Mouse (Mus musculus) heart, embryonic 16.5 days (tissue): Measurements from ENCODE around the gene Adarb1. TPM values are rescaled to one million over a fixed set of nuclear protein-coding genes. Genes with fewer than 3 reads are reported as not detected.

Source experiments
- ATAC-seq: fragments of 200-750 bp; cut with Nextera tagmentation; replicated peaks from 2 replicates; pipeline ENCODE4 v1.8.0; 2017; ENCODE audit warnings: moderate number of reproducible peaks; ENCODE audit not compliant: insufficient read depth, low FRiP score; ENCODE audit errors: extremely low read depth
- H3K27ac ChIP-seq: fragments of 300-500 bp; sonication (generic); 2 replicates; pipeline ENCODE4 v1.5.1; 2014; ENCODE audit warnings: mild to moderate bottlenecking, low read length, control low read depth, moderate library complexity
- H3K27me3 ChIP-seq: fragments of 300-500 bp; sonication (generic); 2 replicates; pipeline ENCODE4 v1.6.1; 2014; ENCODE audit warnings: low read length, mixed read lengths; ENCODE audit not compliant: control insufficient read depth, insufficient read depth
- H3K36me3 ChIP-seq: fragments of 300-500 bp; sonication (generic); 2 replicates; pipeline ENCODE4 v1.6.1; 2014; ENCODE audit not compliant: control insufficient read depth, insufficient read depth
- H3K4me1 ChIP-seq: fragments of 300-500 bp; sonication (generic); 2 replicates; pipeline ENCODE4 v1.6.1; 2014; ENCODE audit warnings: low read length, mixed read lengths; ENCODE audit not compliant: control insufficient read depth, insufficient read depth
- H3K4me2 ChIP-seq: fragments of 300-500 bp; sonication (generic); 2 replicates; pipeline ENCODE4 v1.6.1; 2014; ENCODE audit warnings: low read depth, mild to moderate bottlenecking, control low read depth, low read length
- H3K4me3 ChIP-seq: fragments of 300-500 bp; sonication (generic); 2 replicates; pipeline ENCODE4 v1.5.1; 2014; ENCODE audit warnings: mild to moderate bottlenecking, control low read depth, low read length
- H3K9ac ChIP-seq: fragments of 300-500 bp; sonication (generic); 2 replicates; pipeline ENCODE4 v1.6.1; 2014; ENCODE audit warnings: low read length, control low read depth
- H3K9me3 ChIP-seq: fragments of 300-500 bp; sonication (generic); replicated peaks from 2 replicates; pipeline ENCODE4 v1.6.1; 2016; ENCODE audit warnings: low read length; ENCODE audit not compliant: control insufficient read depth
- WGBS: fragments of 180-500 bp; shearing (Covaris S2); extraction: QIAGEN DNeasy Blood & Tissue Kit; methylation state at CpG from one replicate; pipeline ENCODE4 v1.1.7; 2014; 5-methylcytosine and 5-hydroxymethylcytosine counted together
- polyA plus RNA-seq: library from polyadenylated mRNA; unstranded; fragments of >200 nt; fragmentation: Nextera tagmentation; extraction: Ambion mirVana; gene quantifications from 2 replicates; pipeline ENCODE4 v1.2.1, GENCODE M21; 2015

Adarb1 gene
- polyA plus RNA-seq, 1 experiment from 2014 or later = 11.7 TPM

DNA sequence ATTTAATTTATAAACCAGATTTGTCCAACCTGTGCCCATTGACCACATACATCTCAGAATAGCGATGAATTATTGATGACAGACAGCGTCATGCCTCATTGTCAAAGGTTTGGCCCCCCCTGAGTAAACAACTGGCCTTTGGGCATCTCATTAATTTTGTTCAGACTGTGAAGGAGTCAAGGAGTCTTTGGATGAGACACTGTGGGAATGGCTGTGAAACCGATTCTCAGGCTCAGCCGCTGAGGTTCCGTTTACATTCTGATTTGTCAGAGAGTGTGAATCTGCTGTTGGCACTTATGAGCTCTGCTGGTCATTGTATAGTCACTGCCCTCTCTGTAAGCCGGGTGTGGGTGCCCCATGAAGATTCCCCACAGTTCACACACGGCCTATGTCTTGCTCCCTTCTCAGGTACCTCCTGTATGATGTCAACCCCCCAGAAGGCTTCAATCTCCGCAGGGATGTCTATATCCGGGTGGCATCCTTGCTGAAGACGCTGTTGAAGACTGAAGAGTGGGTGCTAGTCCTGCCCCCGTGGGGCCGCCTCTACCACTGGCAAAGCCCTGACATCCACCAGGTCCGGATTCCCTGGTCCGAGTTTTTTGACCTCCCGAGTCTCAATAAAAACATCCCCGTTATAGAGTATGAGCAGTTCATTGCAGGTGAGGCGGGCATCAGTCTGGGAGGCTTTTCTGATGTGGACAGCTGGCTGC lies 157.7 kb downstream of the Adarb1 start:
- WGBS = 79% methylated on average over 17 of the region's 17 CpGs
- H3K27ac ChIP-seq = no peak overlapping the region
- peaks cover 13% of the 10 kb centered on the region for H3K4me1 ChIP-seq
- no peaks in the 10 kb centered on the region for H3K27me3 ChIP-seq
- H3K4me3 ChIP-seq = peak overlapping the region; percentile 89
- H3K9ac ChIP-seq = peak overlapping the region; percentile 95
- no peaks in the 10 kb centered on the region for H3K9me3 ChIP-seq
- H3K4me2 ChIP-seq = peak overlapping the region; percentile 64
- peaks cover 42% of the 10 kb centered on the region for H3K36me3 ChIP-seq
- no peak for ATAC-seq

DNA sequence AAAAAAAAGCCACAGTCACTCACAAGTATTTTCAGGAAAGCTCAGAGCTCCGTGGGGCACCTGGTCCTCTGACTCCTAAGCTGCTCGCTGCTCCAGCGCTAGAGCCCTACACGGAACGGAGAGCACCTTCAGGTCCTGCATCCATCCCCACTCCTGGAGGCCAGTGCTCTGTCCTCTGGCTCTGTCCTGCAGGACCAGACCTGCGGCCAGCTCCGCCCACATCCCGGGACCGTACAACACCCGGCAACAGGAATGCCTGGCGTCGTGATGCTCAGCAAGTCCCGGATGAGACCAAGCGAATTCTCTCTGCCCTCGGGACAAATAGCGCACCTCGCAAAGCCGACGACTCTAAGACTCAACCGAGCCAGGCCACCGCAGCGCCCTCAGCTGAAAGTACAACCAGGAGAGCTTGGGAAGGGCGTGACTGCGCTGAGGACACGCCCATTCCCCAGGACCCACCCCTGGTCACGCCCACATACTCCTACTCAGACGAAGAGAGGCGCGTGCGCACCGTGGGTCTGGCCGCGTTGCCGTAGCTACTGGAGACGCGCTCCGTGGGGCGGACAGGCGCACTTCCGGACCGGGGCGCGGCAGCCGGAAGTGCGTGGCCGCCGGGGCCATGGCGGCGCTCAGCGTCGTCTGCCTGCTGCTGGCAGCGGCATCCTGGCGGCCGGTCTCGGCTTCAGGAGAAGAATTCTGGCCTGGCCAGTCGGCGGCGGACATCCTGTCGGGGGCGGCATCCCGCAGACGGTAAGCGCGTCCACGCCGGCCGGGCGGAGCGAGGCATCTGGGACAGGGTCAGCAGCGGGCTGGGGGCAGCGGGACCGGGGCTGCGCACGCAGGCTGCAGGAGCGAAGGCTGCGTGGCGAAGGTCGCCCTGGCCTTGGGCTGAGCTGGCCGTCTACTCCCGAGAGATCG lies 159.1 kb downstream of the Adarb1 start, which contains the start of gene Pofut2:
TSS of gene Pofut2 (plus strand) at position 515 of the 918 bp plus-strand sequence.
- Histone ChIP-seq H3K4me2 (peak within 1 kb of the TSS; percentile 64), H3K9me3 (no peaks in the 10 kb centered on the region), H3K27ac (peak within 1 kb of the TSS; percentile 92), H3K27me3 (no peaks in the 10 kb centered on the region), H3K9ac (peak within 1 kb of the TSS; percentile 95), H3K36me3 (peaks cover 29% of the 10 kb centered on the region), H3K4me1 (peaks cover 13% of the 10 kb centered on the region), H3K4me3 (peak within 1 kb of the TSS; percentile 89)
- ATAC-seq = peak; percentile 99
- WGBS = under 1% methylated on average over 80 of the region's 81 CpGs

DNA sequence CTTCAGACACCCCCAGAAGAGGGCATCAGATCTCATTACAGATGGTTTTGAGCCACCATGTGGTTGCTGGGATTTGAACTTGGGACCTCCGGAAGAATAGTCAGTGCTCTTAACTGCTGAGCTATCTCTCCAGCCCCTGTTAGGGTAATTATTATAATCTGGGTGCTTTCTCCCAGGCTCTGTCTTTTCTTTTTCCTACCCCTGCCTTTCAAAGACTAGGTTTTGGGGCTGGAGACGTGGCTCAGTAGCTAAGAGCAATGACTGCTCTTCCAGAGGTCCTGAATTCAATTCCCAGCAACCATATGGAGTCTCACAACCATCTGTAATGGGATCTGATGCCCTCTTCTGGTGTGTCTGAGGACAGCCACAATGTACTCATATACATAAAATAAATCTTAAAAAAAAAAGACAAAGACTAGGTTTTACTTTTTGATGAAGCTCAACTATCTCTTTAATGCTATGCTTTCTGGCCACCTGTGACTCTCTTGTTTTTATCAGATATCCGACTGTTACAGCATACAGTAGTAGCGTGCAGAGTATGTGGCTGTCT lies 160.0 kb downstream of the Adarb1 start:
- 53% methylated on average over 4 of the region's 4 CpGs for WGBS
- Histone ChIP-seq H3K27ac (no peak overlapping the region), H3K27me3 (no peaks in the 10 kb centered on the region), H3K4me1 (peaks cover 13% of the 10 kb centered on the region), H3K36me3 (peaks cover 21% of the 10 kb centered on the region), H3K9me3 (no peaks in the 10 kb centered on the region), H3K9ac (no peak overlapping the region; the same call in 1 of the 2 replicates), H3K4me2 (peak overlapping the region; percentile 64), H3K4me3 (peak overlapping the region; percentile 89)
- no peak for ATAC-seq

DNA sequence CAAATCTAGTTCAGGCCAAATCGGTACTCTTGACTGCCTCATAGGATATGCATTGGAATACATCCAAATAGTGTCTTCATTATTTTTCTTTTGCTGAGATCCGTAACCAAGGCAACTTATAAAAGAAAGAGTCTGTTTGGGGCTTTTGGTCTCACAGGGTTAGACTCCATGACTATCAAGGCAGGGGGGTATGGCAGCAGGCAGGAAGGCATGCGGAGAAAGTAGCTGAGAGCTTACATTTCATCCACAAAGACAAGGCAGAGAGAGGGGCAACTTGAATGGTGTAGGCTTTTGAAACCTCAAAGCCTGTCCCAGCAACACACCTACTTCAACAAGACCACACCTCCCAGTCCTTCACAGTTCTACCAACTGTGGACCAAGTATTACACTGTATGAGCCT lies 162.4 kb downstream of the Adarb1 start:
- no peak for ATAC-seq
- WGBS = 70% methylated on average over 3 of the region's 3 CpGs

DNA sequence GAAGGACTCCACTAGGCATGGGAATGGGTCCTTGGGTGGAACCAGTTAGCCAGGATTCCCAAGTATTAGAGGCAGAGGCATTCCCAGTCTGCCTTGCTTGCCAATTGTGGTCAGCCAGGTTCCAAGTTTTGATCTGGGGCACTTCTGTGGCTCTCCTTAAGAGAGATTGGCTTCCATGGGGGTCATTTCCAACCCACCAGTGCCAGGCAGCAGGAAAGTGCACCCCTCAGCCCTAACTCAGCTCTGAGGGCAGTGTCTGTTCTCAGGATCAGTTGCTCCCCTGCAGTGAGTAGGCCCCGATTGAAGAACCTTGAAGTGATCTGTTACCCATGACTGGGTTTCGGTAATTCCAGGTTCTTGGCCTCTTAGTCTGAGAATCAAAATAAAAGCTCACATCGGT lies 162.8 kb downstream of the Adarb1 start:
- H3K9me3 ChIP-seq = no peaks in the 10 kb centered on the region
- H3K4me1 ChIP-seq = peaks cover 22% of the 10 kb centered on the region
- no peak overlapping the region for H3K9ac ChIP-seq
- H3K27ac ChIP-seq = no peak overlapping the region
- H3K4me3 ChIP-seq = no peak overlapping the region
- H3K36me3 ChIP-seq = no peaks in the 10 kb centered on the region
- no peak overlapping the region for H3K4me2 ChIP-seq
- H3K27me3 ChIP-seq = no peaks in the 10 kb centered on the region
- WGBS = 87% methylated on average over 3 of the region's 3 CpGs
- ATAC-seq = no peak

More for the DNA sequence above, 162.4 kb downstream of the Adarb1 start:
- peaks cover 2% of the 10 kb centered on the region for H3K36me3 ChIP-seq
- no peak overlapping the region for H3K4me2 ChIP-seq
- H3K9ac ChIP-seq = no peak overlapping the region
- no peaks in the 10 kb centered on the region for H3K9me3 ChIP-seq
- H3K4me3 ChIP-seq = no peak overlapping the region
- H3K27me3 ChIP-seq = no peaks in the 10 kb centered on the region
- H3K27ac ChIP-seq = no peak overlapping the region
- peaks cover 26% of the 10 kb centered on the region for H3K4me1 ChIP-seq

DNA sequence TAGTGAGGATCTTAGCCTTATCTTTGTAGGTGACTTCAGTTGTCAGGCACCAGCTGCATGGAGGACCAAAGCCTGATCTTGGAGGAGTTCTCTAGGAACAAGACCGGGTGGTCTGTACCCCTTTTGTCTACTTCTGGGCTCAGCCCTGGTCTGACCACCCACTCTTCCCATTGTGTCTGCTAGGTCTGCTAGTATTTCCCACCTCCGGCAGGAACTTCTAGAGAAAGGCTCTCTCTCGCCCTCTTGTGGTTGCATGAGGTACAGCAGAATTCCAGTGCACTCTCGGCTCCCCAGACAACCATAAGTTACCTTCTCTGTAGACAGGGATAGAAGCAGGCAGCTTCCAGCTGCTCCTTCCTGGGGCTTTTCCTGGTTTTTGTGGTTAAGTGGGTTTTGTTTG lies 165.3 kb downstream of the Adarb1 start:
- no peak overlapping the region for H3K27ac ChIP-seq
- no peaks in the 10 kb centered on the region for H3K27me3 ChIP-seq
- no peak overlapping the region for H3K4me3 ChIP-seq
- ATAC-seq = peak; percentile 41; the same call in 1 of the 2 replicates
- 0% methylated on average over 4 of the region's 4 CpGs for WGBS
- no peak overlapping the region for H3K4me2 ChIP-seq
- no peaks in the 10 kb centered on the region for H3K9me3 ChIP-seq
- no peaks in the 10 kb centered on the region for H3K36me3 ChIP-seq
- no peak overlapping the region for H3K9ac ChIP-seq
- peaks cover 14% of the 10 kb centered on the region for H3K4me1 ChIP-seq

DNA sequence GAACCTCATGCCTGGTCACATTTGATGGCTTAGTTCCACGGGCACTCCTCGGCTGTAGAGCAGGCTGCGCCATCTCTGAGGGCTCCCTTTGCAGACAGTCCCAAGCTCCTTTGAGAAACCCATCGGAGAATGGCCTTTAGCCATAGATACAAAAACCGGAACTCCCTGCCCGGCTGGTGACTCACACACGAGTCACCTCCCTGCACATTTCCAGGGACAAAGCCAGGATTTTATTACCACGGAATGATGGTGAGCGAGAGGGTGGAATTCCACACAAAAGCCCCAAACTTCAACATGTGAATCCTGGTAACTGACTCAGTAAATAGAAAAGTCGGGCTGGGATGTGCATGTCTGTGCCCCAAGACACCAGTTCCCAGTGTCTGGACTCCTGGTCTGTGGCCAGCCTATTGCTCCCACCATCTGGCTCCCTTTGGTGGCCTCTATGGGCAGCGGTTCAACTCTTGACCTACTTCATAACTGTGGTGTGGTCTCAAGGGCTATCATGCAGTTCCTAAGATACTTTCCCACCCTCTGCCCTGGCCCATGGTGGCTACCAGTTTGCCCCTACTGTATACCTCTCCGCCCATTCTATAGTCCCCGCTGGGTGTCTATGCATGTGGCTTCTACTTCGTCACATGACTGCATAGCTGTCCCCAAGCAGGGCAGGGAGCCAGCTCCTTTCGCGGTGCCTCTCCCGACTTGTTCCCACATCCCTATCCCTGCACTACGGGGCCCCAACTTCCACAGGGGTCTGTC lies 166.1 kb downstream of the Adarb1 start:
- Histone ChIP-seq H3K36me3 (no peaks in the 10 kb centered on the region), H3K4me1 (peaks cover 14% of the 10 kb centered on the region), H3K4me2 (peak overlapping the region; percentile 39), H3K4me3 (peak overlapping the region; percentile 6; the same call in 1 of the 2 replicates), H3K27ac (peak overlapping the region; percentile 64), H3K9ac (peak overlapping the region; percentile 35; the same call in 1 of the 2 replicates), H3K27me3 (no peaks in the 10 kb centered on the region), H3K9me3 (no peaks in the 10 kb centered on the region)
- ATAC-seq = peak; percentile 42; the same call in 1 of the 2 replicates
- WGBS = 41% methylated on average over 18 of the region's 18 CpGs

DNA sequence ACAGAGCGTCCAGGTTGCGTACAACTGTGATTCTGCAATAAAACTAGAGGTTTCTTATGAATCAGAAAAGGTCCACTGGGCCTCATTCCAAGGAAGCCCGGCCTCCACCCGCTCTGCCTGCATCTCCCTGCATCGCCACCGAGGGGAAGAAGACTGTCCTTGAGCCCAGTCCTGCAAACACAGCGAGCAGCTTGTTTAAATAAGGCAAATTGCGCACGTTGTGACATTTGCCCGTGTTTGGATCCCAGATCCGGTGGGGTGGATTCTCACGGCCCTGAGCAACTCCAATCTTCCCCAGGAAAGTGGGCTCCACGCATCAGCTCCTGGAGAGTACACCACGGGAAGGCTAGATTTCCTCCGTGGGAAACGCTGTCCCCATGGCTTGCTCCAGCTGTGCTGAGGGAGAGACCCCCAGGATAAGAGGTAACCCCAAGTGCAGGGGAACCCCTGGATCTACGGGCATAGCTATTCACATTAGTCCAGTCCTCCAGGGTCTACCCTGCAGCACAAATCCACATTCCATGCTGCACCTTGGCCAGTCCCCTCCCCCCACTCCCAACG lies 166.8 kb downstream of the Adarb1 start:
- no peaks in the 10 kb centered on the region for H3K27me3 ChIP-seq
- 53% methylated on average over 18 of the region's 18 CpGs for WGBS
- H3K4me1 ChIP-seq = peaks cover 14% of the 10 kb centered on the region
- H3K4me3 ChIP-seq = peak overlapping the region; percentile 6; the same call in 1 of the 2 replicates
- peak overlapping the region; percentile 35; the same call in 1 of the 2 replicates for H3K9ac ChIP-seq
- peak overlapping the region; percentile 39 for H3K4me2 ChIP-seq
- no peak for ATAC-seq
- no peaks in the 10 kb centered on the region for H3K9me3 ChIP-seq
- H3K27ac ChIP-seq = peak overlapping the region; percentile 64
- no peaks in the 10 kb centered on the region for H3K36me3 ChIP-seq
